Mouse (Mus musculus) heart, adult 2 months (tissue): ENCODE data around the gene Gphn. TPM values are rescaled to one million over a fixed set of nuclear protein-coding genes. Genes with fewer than 3 reads are reported as not detected.

Source experiments
- DNase-seq, 2 experiments: peaks; one replicate each; pipeline ENCODE4 v3.0.0; 2021
- H3K27ac ChIP-seq: fragments of 200-600 bp; 2 replicates; pipeline ENCODE4 v1.8.1; 2022
- H3K27me3 ChIP-seq: fragments of 200-500 bp; 2 replicates; pipeline ENCODE4 v1.6.1; 2012; ENCODE audit warnings: mild to moderate bottlenecking, low read length, inconsistent platforms, mixed read lengths; ENCODE audit not compliant: control insufficient read depth, insufficient read depth
- H3K36me3 ChIP-seq: fragments of 200-500 bp; 2 replicates; pipeline ENCODE4 v1.6.1; 2012; ENCODE audit warnings: low read length, inconsistent platforms; ENCODE audit not compliant: control insufficient read depth, insufficient read depth
- H3K4me1 ChIP-seq: fragments of 200-500 bp; 2 replicates; pipeline ENCODE4 v1.6.1; 2011; ENCODE audit warnings: low read length; ENCODE audit not compliant: control insufficient read depth, insufficient read depth
- H3K4me3 ChIP-seq: fragments of 200-600 bp; 2 replicates; pipeline ENCODE4 v1.8.1; 2022
- H3K79me2 ChIP-seq: fragments of 200-500 bp; replicated peaks from 2 replicates; pipeline ENCODE4 v1.6.1; 2012; ENCODE audit warnings: mild to moderate bottlenecking, inconsistent platforms, low read length, moderate library complexity, mixed read lengths; ENCODE audit not compliant: control insufficient read depth, insufficient read depth
- H3K9ac ChIP-seq: fragments of 200-500 bp; 2 replicates; pipeline ENCODE4 v1.6.1; 2012; ENCODE audit warnings: low read depth, mild to moderate bottlenecking, control low read depth, inconsistent platforms, low read length, mixed read lengths
- CTCF ChIP-seq: fragments of 200-600 bp; IDR thresholded peaks from 2 replicates; pipeline ENCODE4 v1.8.1; 2022; ENCODE audit warnings: antibody characterized with exemption, mild to moderate bottlenecking, moderate library complexity
- EP300 ChIP-seq: fragments of 200-500 bp; IDR thresholded peaks from 2 replicates; pipeline ENCODE4 v1.6.1; 2011; ENCODE audit warnings: low read depth, low read length, control low read depth; ENCODE audit not compliant: insufficient read depth
- POLR2A ChIP-seq: fragments of 200-500 bp; IDR thresholded peaks from 2 replicates; pipeline ENCODE4 v1.6.1; 2011; ENCODE audit warnings: mild to moderate bottlenecking, low read depth, low read length, control low read depth; ENCODE audit not compliant: insufficient read depth
- WGBS: fragments of 180-500 bp; shearing (Covaris S2); methylation state at CpG from one replicate; pipeline ENCODE4 v1.1.7; 2018; 5-methylcytosine and 5-hydroxymethylcytosine counted together
- intact Hi-C: fragments of 180-260 bp; cut with DNase I; formaldehyde crosslinking; loops from one replicate; pipeline ENCODE4 v1.15.1; 2025
- polyA plus RNA-seq: library from polyadenylated mRNA; depleted of rRNA; stranded (reverse); fragments of >200 nt; gene quantifications from 2 replicates; pipeline ENCODE4 v1.2.3, GENCODE M21; 2012; rRNA removed
- total RNA-seq, 2 experiments: library from RNA; stranded (reverse); gene quantifications; 2 replicates each; pipeline ENCODE4 v1.2.3; 2021

The Gphn gene
- total and polyA plus RNA-seq, 3 experiments = 12.2 to 23.5 (median 21.4) TPM

- TF ChIP-seq POLR2A = no peak
- intact Hi-C loops = no loop called here
These were observed 462.7 kb downstream of the Gphn start for GRCm38 (mm10) chr12:78688876-78689275.

GRCm38 (mm10) chr12:78691325-78691724 is 465.1 kb downstream of the Gphn start, which contains the start of gene Fam71d:
Gene Fam71d (plus strand): TSS chr12:78691535.
- Histone ChIP-seq H3K36me3 (no peaks in the 10 kb centered on the region), H3K4me1 (no peaks in the 10 kb centered on the region), H3K27ac (no peak within 1 kb of the TSS), H3K27me3 (no peaks in the 10 kb centered on the region), H3K4me3 (no peak within 1 kb of the TSS), H3K79me2 (no peaks in the 10 kb centered on the region), H3K9ac (no peak within 1 kb of the TSS)
- 76% methylated on average over 1 of the region's 1 CpGs for WGBS
- DNase-seq = no peak
- TF ChIP-seq CTCF = no peak
- no peak for TF ChIP-seq POLR2A
- no peak for TF ChIP-seq EP300
- intact Hi-C loops = no loop called here

More at GRCm38 (mm10) chr12:78688876-78689275, 462.7 kb downstream of the Gphn start:
- Histone ChIP-seq H3K4me3 (no peak overlapping the region), H3K36me3 (no peaks in the 10 kb centered on the region), H3K79me2 (no peaks in the 10 kb centered on the region), H3K27me3 (no peaks in the 10 kb centered on the region), H3K9ac (no peak overlapping the region), H3K4me1 (no peaks in the 10 kb centered on the region), H3K27ac (no peak overlapping the region)
- 83% methylated on average over 5 of the region's 5 CpGs for WGBS
- DNase-seq = no peak

GRCm38 (mm10) chr12:78693281-78693680 is 467.1 kb downstream of the Gphn start:
- no peak overlapping the region for H3K27ac ChIP-seq
- no peaks in the 10 kb centered on the region for H3K36me3 ChIP-seq
- H3K27me3 ChIP-seq = no peaks in the 10 kb centered on the region
- intact Hi-C loops = no loop called here
- H3K9ac ChIP-seq = no peak overlapping the region
- no peak for TF ChIP-seq EP300
- TF ChIP-seq POLR2A = no peak
- TF ChIP-seq CTCF = no peak
- H3K4me3 ChIP-seq = no peak overlapping the region
- no peaks in the 10 kb centered on the region for H3K79me2 ChIP-seq
- no peaks in the 10 kb centered on the region for H3K4me1 ChIP-seq
- 88% methylated on average over 2 of the region's 2 CpGs for WGBS
- DNase-seq = no peak

GRCm38 (mm10) chr12:78717783-78718182 is 491.6 kb downstream of the Gphn start:
- WGBS = 81% methylated on average over 2 of the region's 2 CpGs
- Histone ChIP-seq H3K4me1 (no peaks in the 10 kb centered on the region), H3K27me3 (no peaks in the 10 kb centered on the region), H3K36me3 (no peaks in the 10 kb centered on the region), H3K9ac (no peak overlapping the region), H3K79me2 (no peaks in the 10 kb centered on the region), H3K4me3 (no peak overlapping the region), H3K27ac (no peak overlapping the region)
- TF ChIP-seq CTCF = no peak
- TF ChIP-seq EP300 = no peak
- TF ChIP-seq POLR2A = no peak
- intact Hi-C loops = loop anchor here (1.0 kb wide), 1 partner anchor 27 kb away; no protein-coding TSS in a partner anchor
- DNase-seq = no peak

- no peak for DNase-seq
- 64% methylated on average over 4 of the region's 4 CpGs for WGBS
- intact Hi-C loops = no loop called here
- TF ChIP-seq POLR2A = no peak
- no peak for TF ChIP-seq EP300
- TF ChIP-seq CTCF = no peak
- no peak overlapping the region for H3K9ac ChIP-seq
- no peaks in the 10 kb centered on the region for H3K79me2 ChIP-seq
- H3K4me1 ChIP-seq = no peaks in the 10 kb centered on the region
- H3K36me3 ChIP-seq = no peaks in the 10 kb centered on the region
- no peak overlapping the region for H3K4me3 ChIP-seq
- H3K27me3 ChIP-seq = no peaks in the 10 kb centered on the region
- no peak overlapping the region for H3K27ac ChIP-seq
These were observed 501.5 kb downstream of the Gphn start for GRCm38 (mm10) chr12:78727723-78728122.

Other genes with a start within 250 kb of the Gphn start
- not detected for gene Gm6657, start 32.1 kb upstream of the Gphn start, total RNA-seq
- gene Gm6657, start 32.1 kb upstream of the Gphn start, polyA plus RNA-seq = not detected in 2 replicates